ENCODE assay signal across 21 mouse cellular contexts in the genomic region with DNA sequence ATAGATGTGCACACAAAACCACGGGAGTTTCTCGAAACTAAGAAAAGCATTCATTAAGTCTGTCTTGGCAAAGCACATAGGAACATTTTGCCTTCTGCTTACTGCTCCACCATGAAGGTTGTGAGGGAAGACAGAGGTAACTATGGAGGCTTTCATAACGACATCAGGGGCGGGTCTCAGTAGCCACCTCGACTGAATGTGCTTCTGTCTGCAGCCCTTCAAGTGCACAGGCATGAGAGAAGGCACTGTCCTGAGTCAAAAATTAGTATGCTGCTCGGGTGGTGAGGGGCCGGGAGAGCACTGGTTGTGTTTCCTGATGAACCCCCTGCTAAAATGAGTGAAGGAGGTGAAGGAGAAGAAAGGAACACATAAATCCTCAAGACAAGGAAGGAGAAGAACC. TPM values are rescaled to one million over a fixed set of nuclear protein-coding genes. Genes with fewer than 3 reads are reported as not detected.
DNase-seq lines count a peak whose midpoint lies in the region; ATAC-seq lines count a peak whose summit lies in the region.
"Had no signal": no experiment of that assay in that cellular context is flagged by ENCODE, and none has a peak within 500 bp of the region (broad histone marks: within the 10 kb centered on the region; RNA-seq: fewer than 3 reads in every experiment).

No protein-coding gene starts in this region.

- WGBS in hindbrain, embryonic 12.5 days = 76% methylated on average over 7 of the region's 7 CpGs
- 60% methylated on average over 7 of the region's 7 CpGs for WGBS in limb, embryonic 15.5 days

- H3K4me3 ChIP-seq in hindbrain, embryonic 12.5 days = no peak overlapping the region
- H3K4me3 ChIP-seq in limb, embryonic 15.5 days = no peak overlapping the region
- H3K4me3 ChIP-seq: embryonic facial prominence, embryonic 12.5 days; heart, embryonic 13.5 days; intestine, embryonic 15.5 days; left cerebral cortex, adult 2 months; liver, embryonic 15.5 days; midbrain, embryonic 10.5 days had no signal

- H3K36me3 ChIP-seq in hindbrain, embryonic 12.5 days = no peaks in the 10 kb centered on the region
- H3K36me3 ChIP-seq in limb, embryonic 15.5 days = no peaks in the 10 kb centered on the region
- H3K36me3 ChIP-seq: embryonic facial prominence, embryonic 12.5 days; heart, embryonic 13.5 days; intestine, embryonic 15.5 days; liver, embryonic 15.5 days; midbrain, embryonic 10.5 days had no signal

- ATAC-seq in hindbrain, embryonic 12.5 days (ENCODE audit: low FRiP score) = peak; percentile 66
- ATAC-seq in limb, embryonic 15.5 days (ENCODE audit: insufficient number of reproducible peaks, low FRiP score, low TSS enrichment, low read depth) = peak; percentile 71
- ATAC-seq in monocyte, adult 5-6 weeks (replicated peaks; ENCODE audit: insufficient number of reproducible peaks, low FRiP score, low TSS enrichment, poor library complexity, severe bottlenecking) = no peak
- ATAC-seq: intestine, embryonic 15.5 days had no signal

- H3K9me3 ChIP-seq in hindbrain, embryonic 12.5 days (replicated peaks) = no peaks in the 10 kb centered on the region
- H3K9me3 ChIP-seq in limb, embryonic 15.5 days = no peaks in the 10 kb centered on the region
- H3K9me3 ChIP-seq: embryonic facial prominence, embryonic 12.5 days; heart, embryonic 13.5 days; intestine, embryonic 15.5 days; liver, embryonic 15.5 days; midbrain, embryonic 10.5 days had no signal

- H3K27ac ChIP-seq in hindbrain, embryonic 12.5 days = no peak overlapping the region
- H3K27ac ChIP-seq in limb, embryonic 15.5 days = peak overlapping the region; percentile 52; the same call in 1 of the 2 replicates
- H3K27ac ChIP-seq: embryonic facial prominence, embryonic 12.5 days; heart, embryonic 13.5 days; intestine, embryonic 15.5 days; left cerebral cortex, adult 2 months; liver, embryonic 15.5 days; macrophage; midbrain, embryonic 10.5 days; stomach, postnatal 0 days had no signal

- H3K9ac ChIP-seq in hindbrain, embryonic 12.5 days = no peak overlapping the region
- H3K9ac ChIP-seq in limb, embryonic 15.5 days = no peak overlapping the region
- H3K9ac ChIP-seq: embryonic facial prominence, embryonic 12.5 days; heart, embryonic 13.5 days; intestine, embryonic 15.5 days; liver, embryonic 15.5 days had no signal

- peak; percentile 15 for DNase-seq in layer of hippocampus, adult 11-12 months (ENCODE audit: low spot score)
- DNase-seq in layer of hippocampus, adult 18-20 months (ENCODE audit: low spot score in 2 of 2) = no peak
- peak; percentile 31 for DNase-seq in brain, adult 2 months (ENCODE audit: low read depth, low spot score)
- DNase-seq in gastrocnemius, postnatal 10 days = no peak
- DNase-seq: cerebellum, adult 9-10 months; heart, adult 18-20 months; kidney, adult 9 months; kidney, postnatal 25 days; layer of hippocampus, adult 9-11 months; right cerebral cortex, postnatal 14 days had no signal

- H3K4me1 ChIP-seq in hindbrain, embryonic 12.5 days = 0 out of 2 replicates have a peak, but pooled peaks cover 5% of the 10 kb centered on the region
- H3K4me1 ChIP-seq in limb, embryonic 15.5 days = 0 out of 2 replicates have a peak, but pooled peaks cover 2% of the 10 kb centered on the region
- H3K4me1 ChIP-seq: intestine, embryonic 15.5 days; midbrain, embryonic 10.5 days had no signal

- no peaks in the 10 kb centered on the region for H3K27me3 ChIP-seq in hindbrain, embryonic 12.5 days
- H3K27me3 ChIP-seq in limb, embryonic 15.5 days = no peaks in the 10 kb centered on the region
- H3K27me3 ChIP-seq: embryonic facial prominence, embryonic 12.5 days; heart, embryonic 13.5 days; intestine, embryonic 15.5 days; liver, embryonic 15.5 days had no signal

- H3K4me2 ChIP-seq in hindbrain, embryonic 12.5 days (replicated peaks) = no peak overlapping the region
- no peak overlapping the region for H3K4me2 ChIP-seq in limb, embryonic 15.5 days
- H3K4me2 ChIP-seq: embryonic facial prominence, embryonic 12.5 days; heart, embryonic 13.5 days; intestine, embryonic 15.5 days; liver, embryonic 15.5 days had no signal

RNA-seq across cellular contexts. Expression of gene Parp8, which starts 51.8 kb away (rescaled TPM):
- total RNA-seq in layer of hippocampus, adult 18-20 months (2021) = 10 to 100 TPM; 27.7 to 35.3 TPM
- 20.4 and 22.5 TPM in 2 replicates for polyA plus RNA-seq in hindbrain, embryonic 12.5 days (2016; fragmentation: Nextera tagmentation; extraction: Ambion mirVana)
- polyA plus RNA-seq in limb, embryonic 15.5 days (2015; fragmentation: Nextera tagmentation; extraction: Ambion mirVana) = 15.6 and 17.0 TPM in 2 replicates
- total RNA-seq in monocyte, adult 5-6 weeks (2017) = 45.1 to 76.7 TPM (median 48.1 TPM) in 3 replicates
- 10 to 100 TPM; 18.4 to 21.9 TPM for total RNA-seq in gastrocnemius, postnatal 10 days (2021)

Comparison
In these comparisons a context has a peak if more than half of its experiments do, and no peak if none do; other contexts are left out.
1. DNase-seq: peak in layer of hippocampus, adult 11-12 months (single experiment) and brain, adult 2 months (single experiment); none in layer of hippocampus, adult 18-20 months (0 of 2) and gastrocnemius, postnatal 10 days (single experiment).